Mouse (Mus musculus) limb, embryonic 12.5 days (tissue): ENCODE results near the gene 9630041A04Rik. TPM values are rescaled to one million over a fixed set of nuclear protein-coding genes. Genes with fewer than 3 reads are reported as not detected.

Source experiments
- ATAC-seq: fragments of 200-750 bp; cut with Nextera tagmentation; 2 replicates; pipeline ENCODE4 v1.8.0; 2017; ENCODE audit warnings: low read depth, moderate TSS enrichment; ENCODE audit not compliant: insufficient number of reproducible peaks, insufficient read depth, low FRiP score, low TSS enrichment
- H3K27ac ChIP-seq: fragments of 300-500 bp; sonication (generic); 2 replicates; pipeline ENCODE4 v1.5.1; 2016; ENCODE audit warnings: mild to moderate bottlenecking, moderate library complexity
- H3K27me3 ChIP-seq: fragments of 300-500 bp; sonication (generic); 2 replicates; pipeline ENCODE4 v1.6.1; 2016; ENCODE audit warnings: mild to moderate bottlenecking, moderate library complexity
- H3K36me3 ChIP-seq: fragments of 300-500 bp; sonication (generic); 2 replicates; pipeline ENCODE4 v1.6.1; 2016; ENCODE audit warnings: mild to moderate bottlenecking, moderate library complexity
- H3K4me1 ChIP-seq: fragments of 300-500 bp; sonication (generic); replicated peaks from 2 replicates; pipeline ENCODE4 v1.6.1; 2016
- H3K4me2 ChIP-seq: fragments of 300-500 bp; sonication (generic); 2 replicates; pipeline ENCODE4 v1.6.1; 2016; ENCODE audit warnings: mild to moderate bottlenecking, moderate library complexity
- H3K4me3 ChIP-seq: fragments of 300-500 bp; sonication (generic); replicated peaks from 2 replicates; pipeline ENCODE4 v1.5.1; 2016; ENCODE audit warnings: mild to moderate bottlenecking
- H3K9ac ChIP-seq: fragments of 300-500 bp; sonication (generic); replicated peaks from 2 replicates; pipeline ENCODE4 v1.6.1; 2016; ENCODE audit warnings: mild to moderate bottlenecking, moderate library complexity
- H3K9me3 ChIP-seq: fragments of 300-500 bp; sonication (generic); 2 replicates; pipeline ENCODE4 v1.6.1; 2016; ENCODE audit warnings: mild to moderate bottlenecking, moderate library complexity
- WGBS: fragments of 180-500 bp; shearing (Covaris S2); methylation state at CpG from one replicate; pipeline ENCODE4 v1.1.7; 2016; 5-methylcytosine and 5-hydroxymethylcytosine counted together
- polyA plus RNA-seq: library from polyadenylated mRNA; unstranded; fragments of >200 nt; fragmentation: Nextera tagmentation; extraction: Ambion mirVana; gene quantifications from 2 replicates; pipeline ENCODE4 v1.2.1, GENCODE M21; 2016

Gene 9630041A04Rik
- polyA plus RNA-seq, 1 experiment from 2014 or later = not detected

DNA sequence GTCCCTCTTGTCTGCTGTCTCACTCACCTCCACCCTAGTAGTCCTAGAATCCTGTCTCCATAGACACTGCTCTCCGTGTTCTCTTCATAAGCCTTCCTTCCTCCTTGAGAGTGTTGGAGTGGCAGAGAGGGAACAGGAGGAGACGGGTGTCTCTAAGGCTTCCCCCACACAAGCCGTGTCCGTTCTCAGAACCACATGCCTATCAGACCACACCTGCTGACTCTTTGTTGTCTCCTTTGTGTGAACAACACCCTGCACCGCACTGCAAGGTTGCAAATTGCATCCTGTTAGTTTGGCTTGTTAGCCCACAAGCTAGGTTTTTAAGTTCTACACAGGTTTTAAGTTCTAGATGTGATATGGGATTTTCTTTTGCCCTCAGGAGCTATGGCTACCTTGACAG is 57.7 kb downstream of the 9630041A04Rik start:
- 83% methylated on average over 5 of the region's 5 CpGs for WGBS
- no peak for ATAC-seq
- no peak overlapping the region for H3K27ac ChIP-seq
- H3K4me1 ChIP-seq = no peaks in the 10 kb centered on the region
- H3K27me3 ChIP-seq = 0 out of 2 replicates have a peak, but pooled peaks cover 4% of the 10 kb centered on the region
- no peaks in the 10 kb centered on the region for H3K9me3 ChIP-seq
- no peak overlapping the region for H3K9ac ChIP-seq
- no peak overlapping the region for H3K4me3 ChIP-seq
- no peak overlapping the region for H3K4me2 ChIP-seq
- no peaks in the 10 kb centered on the region for H3K36me3 ChIP-seq

GRCm38 (mm10) chr9:101922846-101923245 is 61.2 kb downstream of the 9630041A04Rik start:
- 71% methylated on average over 4 of the region's 4 CpGs for WGBS
- Histone ChIP-seq H3K27ac (no peak overlapping the region), H3K36me3 (no peaks in the 10 kb centered on the region), H3K27me3 (no peaks in the 10 kb centered on the region), H3K9me3 (no peaks in the 10 kb centered on the region), H3K9ac (no peak overlapping the region), H3K4me2 (no peak overlapping the region), H3K4me1 (no peaks in the 10 kb centered on the region; the same call in 1 of the 2 replicates), H3K4me3 (no peak overlapping the region)
- no peak for ATAC-seq

DNA sequence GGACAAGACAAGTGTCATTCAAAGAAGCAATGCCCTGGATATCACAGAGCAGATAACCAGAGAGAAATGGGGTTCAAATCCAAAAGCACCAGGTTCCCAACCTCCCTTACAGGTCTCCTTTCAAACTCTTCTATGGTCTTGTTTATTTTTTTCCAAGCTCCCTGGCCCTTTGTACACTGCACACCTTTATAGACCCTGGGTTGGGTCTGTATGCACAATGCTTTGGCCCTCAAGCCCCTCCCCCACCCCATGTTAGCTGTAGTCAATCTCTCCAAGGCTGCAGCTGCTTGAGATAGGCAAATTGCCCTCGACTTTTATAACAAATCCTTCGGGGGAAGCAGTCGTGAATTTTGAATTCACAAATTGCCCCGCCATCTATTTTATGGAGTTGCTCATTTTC is 63.2 kb downstream of the 9630041A04Rik start:
- no peak for ATAC-seq
- Histone ChIP-seq H3K4me1 (no peaks in the 10 kb centered on the region; the same call in 1 of the 2 replicates), H3K4me3 (no peak overlapping the region), H3K9me3 (no peaks in the 10 kb centered on the region), H3K9ac (no peak overlapping the region), H3K27ac (no peak overlapping the region), H3K4me2 (no peak overlapping the region), H3K27me3 (no peaks in the 10 kb centered on the region), H3K36me3 (no peaks in the 10 kb centered on the region)
- WGBS = 41% methylated on average over 4 of the region's 4 CpGs

- Histone ChIP-seq H3K27me3 (0 out of 2 replicates have a peak, but pooled peaks cover 4% of the 10 kb centered on the region), H3K27ac (no peak overlapping the region)
- no peak for ATAC-seq
These were observed 72.4 kb downstream of the 9630041A04Rik start for GRCm38 (mm10) chr9:101933946-101934573.

DNA sequence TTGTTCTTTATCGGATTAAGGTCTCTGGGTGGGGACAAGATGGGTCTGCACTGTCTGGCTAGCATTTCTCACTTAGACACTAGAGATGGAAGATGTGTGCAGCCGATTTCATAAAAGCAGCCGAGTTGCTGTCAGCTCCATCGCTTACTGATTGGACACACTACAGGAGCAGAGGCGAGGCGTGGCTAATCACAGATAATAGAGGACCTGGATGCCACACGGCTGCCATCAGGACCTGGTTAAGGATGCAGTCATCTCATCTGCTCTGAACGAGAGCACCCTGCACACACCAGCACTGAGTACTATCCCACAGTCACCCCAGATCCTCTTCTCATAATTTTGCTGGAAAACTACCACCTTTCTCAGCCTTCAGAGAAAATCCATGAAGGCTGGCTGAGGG is 73.2 kb downstream of the 9630041A04Rik start:
- Histone ChIP-seq H3K27ac (no peak overlapping the region), H3K9ac (no peak overlapping the region), H3K4me2 (no peak overlapping the region), H3K4me1 (no peaks in the 10 kb centered on the region), H3K4me3 (no peak overlapping the region), H3K36me3 (no peaks in the 10 kb centered on the region), H3K9me3 (no peaks in the 10 kb centered on the region), H3K27me3 (0 out of 2 replicates have a peak, but pooled peaks cover 4% of the 10 kb centered on the region)
- no peak for ATAC-seq
- 91% methylated on average over 8 of the region's 8 CpGs for WGBS

More at GRCm38 (mm10) chr9:101933946-101934573, 72.4 kb downstream of the 9630041A04Rik start:
- Histone ChIP-seq H3K36me3 (no peaks in the 10 kb centered on the region), H3K4me2 (no peak overlapping the region), H3K9ac (no peak overlapping the region), H3K4me3 (no peak overlapping the region), H3K4me1 (no peaks in the 10 kb centered on the region), H3K9me3 (no peaks in the 10 kb centered on the region)
- WGBS = 63% methylated on average over 8 of the region's 8 CpGs

DNA sequence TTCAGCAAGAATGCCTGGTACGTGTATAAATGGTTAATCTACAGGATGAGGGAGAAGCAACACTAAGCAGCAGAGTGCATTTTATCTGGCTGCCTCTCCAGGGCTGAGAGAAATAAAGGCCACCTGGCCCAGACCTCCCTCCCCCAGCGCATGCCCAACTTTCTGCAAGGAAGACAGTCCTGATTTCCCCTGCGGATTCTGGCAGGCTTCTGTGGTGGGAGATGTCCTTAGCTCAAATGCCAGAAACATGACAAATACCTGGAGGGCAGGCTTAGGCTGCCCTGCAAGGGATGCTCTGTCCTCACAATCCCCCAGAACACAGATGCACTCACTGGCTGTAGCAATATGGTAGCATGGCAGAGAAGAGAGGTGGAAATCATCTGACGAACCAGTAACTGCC is 76.4 kb downstream of the 9630041A04Rik start:
- Histone ChIP-seq H3K27ac (no peak overlapping the region), H3K4me2 (no peak overlapping the region), H3K27me3 (peaks cover 9% of the 10 kb centered on the region; the same call in 1 of the 2 replicates), H3K9me3 (no peaks in the 10 kb centered on the region), H3K9ac (no peak overlapping the region), H3K4me3 (no peak overlapping the region), H3K4me1 (no peaks in the 10 kb centered on the region), H3K36me3 (no peaks in the 10 kb centered on the region)
- no peak for ATAC-seq
- 79% methylated on average over 4 of the region's 4 CpGs for WGBS

- Histone ChIP-seq H3K9ac (no peak overlapping the region), H3K4me1 (no peaks in the 10 kb centered on the region), H3K4me3 (no peak overlapping the region), H3K4me2 (no peak overlapping the region), H3K27ac (no peak overlapping the region), H3K36me3 (no peaks in the 10 kb centered on the region), H3K27me3 (peaks cover 10% of the 10 kb centered on the region; the same call in 1 of the 2 replicates), H3K9me3 (no peaks in the 10 kb centered on the region)
- no peak for ATAC-seq
- 60% methylated on average over 5 of the region's 5 CpGs for WGBS
These were observed 77.4 kb downstream of the 9630041A04Rik start for GRCm38 (mm10) chr9:101939006-101939405.

- no peaks in the 10 kb centered on the region for H3K36me3 ChIP-seq
- no peak for ATAC-seq
- 77% methylated on average over 3 of the region's 3 CpGs for WGBS
These were observed 78.5 kb downstream of the 9630041A04Rik start for GRCm38 (mm10) chr9:101940182-101940581.

GRCm38 (mm10) chr9:101942058-101942669 is 80.5 kb downstream of the 9630041A04Rik start:
- ATAC-seq = no peak
- Histone ChIP-seq H3K4me1 (no peaks in the 10 kb centered on the region), H3K36me3 (no peaks in the 10 kb centered on the region), H3K4me3 (no peak overlapping the region), H3K9ac (no peak overlapping the region), H3K9me3 (no peaks in the 10 kb centered on the region), H3K4me2 (no peak overlapping the region), H3K27ac (no peak overlapping the region), H3K27me3 (peaks cover 19% of the 10 kb centered on the region; the same call in 1 of the 2 replicates)
- WGBS = 78% methylated on average over 9 of the region's 9 CpGs

More at GRCm38 (mm10) chr9:101940182-101940581, 78.5 kb downstream of the 9630041A04Rik start:
- Histone ChIP-seq H3K27me3 (peaks cover 15% of the 10 kb centered on the region; the same call in 1 of the 2 replicates), H3K4me1 (no peaks in the 10 kb centered on the region), H3K4me3 (no peak overlapping the region), H3K9me3 (no peaks in the 10 kb centered on the region), H3K4me2 (no peak overlapping the region), H3K9ac (no peak overlapping the region), H3K27ac (no peak overlapping the region)

DNA sequence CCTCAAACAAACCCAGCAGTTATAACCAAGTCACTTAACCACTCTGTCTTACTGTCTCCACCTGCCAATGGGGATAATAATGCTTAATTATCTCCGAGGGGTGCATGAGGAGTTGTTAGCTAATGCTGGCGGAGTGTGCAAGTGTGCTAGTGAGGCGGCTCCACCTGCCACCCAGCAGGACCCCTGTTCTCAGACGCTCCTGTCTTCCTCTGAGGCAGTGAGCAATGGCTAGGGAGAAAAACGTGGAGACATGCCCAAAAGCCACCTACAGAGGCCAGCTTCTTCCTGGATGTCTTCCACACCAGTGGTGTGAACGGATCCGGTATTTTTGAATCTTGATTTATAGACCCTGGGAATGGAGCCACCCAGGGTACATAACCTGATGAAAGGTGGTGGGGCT is 83.7 kb downstream of the 9630041A04Rik start:
- WGBS = 57% methylated on average over 7 of the region's 7 CpGs
- Histone ChIP-seq H3K27ac (no peak overlapping the region), H3K4me1 (peaks cover 9% of the 10 kb centered on the region; the same call in 1 of the 2 replicates), H3K9me3 (no peaks in the 10 kb centered on the region), H3K27me3 (peaks cover 11% of the 10 kb centered on the region; the same call in 1 of the 2 replicates), H3K4me2 (no peak overlapping the region), H3K9ac (no peak overlapping the region), H3K4me3 (no peak overlapping the region), H3K36me3 (no peaks in the 10 kb centered on the region)
- ATAC-seq = no peak

GRCm38 (mm10) chr9:101945814-101946213 is 84.2 kb downstream of the 9630041A04Rik start:
- Histone ChIP-seq H3K27ac (no peak overlapping the region), H3K27me3 (peaks cover 13% of the 10 kb centered on the region; the same call in 1 of the 2 replicates), H3K36me3 (no peaks in the 10 kb centered on the region), H3K4me3 (no peak overlapping the region), H3K4me2 (no peak overlapping the region), H3K9me3 (no peaks in the 10 kb centered on the region), H3K4me1 (peaks cover 9% of the 10 kb centered on the region; the same call in 1 of the 2 replicates), H3K9ac (no peak overlapping the region)
- 96% methylated on average over 4 of the region's 4 CpGs for WGBS
- ATAC-seq = no peak
